Mouse (Mus musculus) embryo, embryonic 9.5 days (tissue): Measurements from ENCODE around the gene Nxpe2.

Experiments
- DNase-seq: peaks from one replicate; pipeline ENCODE4 v3.0.0-alpha.2; 2017; ENCODE audit errors: extremely low spot score

Nxpe2 gene

GRCm38 (mm10) chr9:48298983-48299382, 54.3 kb downstream of the Nxpe2 start:
- DNase-seq, result no peak

- DNase-seq, result no peak
Measured at GRCm38 (mm10) chr9:48294754-48295153, 58.5 kb downstream of the Nxpe2 start.

GRCm38 (mm10) chr9:48290281-48290680, 63.0 kb downstream of the Nxpe2 start:
- no peak for DNase-seq

GRCm38 (mm10) chr9:48284221-48284620, 69.0 kb downstream of the Nxpe2 start:
- no peak for DNase-seq

- DNase-seq, result no peak
Measured at GRCm38 (mm10) chr9:48276831-48277230, 76.4 kb downstream of the Nxpe2 start.
